Mouse (Mus musculus) B cell, adult 2 months (primary cell): ENCODE results near the gene Tubgcp4.

Experiments
- DNase-seq, 2 experiments: peaks; one replicate each; pipeline ENCODE4 v3.0.0; 2022

Tubgcp4 gene

GRCm38 (mm10) chr2:121206541-121206940 lies 36.1 kb downstream of the Tubgcp4 start:
- no peak for DNase-seq

GRCm38 (mm10) chr2:121214491-121214890 lies 44.0 kb downstream of the Tubgcp4 start:
- no peak for DNase-seq

- no peak for DNase-seq
Measured at GRCm38 (mm10) chr2:121219177-121219576, 48.7 kb downstream of the Tubgcp4 start.

GRCm38 (mm10) chr2:121219994-121220393 lies 49.5 kb downstream of the Tubgcp4 start:
- no peak for DNase-seq

- DNase-seq = no peak
Measured at GRCm38 (mm10) chr2:121223010-121223409, 52.6 kb downstream of the Tubgcp4 start.

GRCm38 (mm10) chr2:121228135-121228534 lies 57.7 kb downstream of the Tubgcp4 start:
- DNase-seq = no peak

GRCm38 (mm10) chr2:121235460-121236072 lies 65.1 kb downstream of the Tubgcp4 start:
- DNase-seq = no peak

- no peak for DNase-seq
Measured at GRCm38 (mm10) chr2:121239426-121239825, 69.0 kb downstream of the Tubgcp4 start.

GRCm38 (mm10) chr2:121244099-121244498 lies 73.6 kb downstream of the Tubgcp4 start:
- DNase-seq = no peak
